Mouse (Mus musculus): Measurements from ENCODE around the gene Golt1b.

- TF ChIP-seq CTCF (IDR thresholded peaks at IDR 0.05 in 2 of 3, conservative IDR thresholded peaks at IDR 0.05 in 1 of 3; ENCODE audit: control insufficient read depth in 1 of 3, insufficient read depth in 1 of 3, low read depth in 2 of 3, low read length in 3 of 3, poor library complexity in 1 of 3, severe bottlenecking in 1 of 3) (no peak), TAL1 (IDR thresholded peaks at IDR 0.05; ENCODE audit: low read length) (no peak), ZKSCAN1 (IDR thresholded peaks at IDR 0.05; ENCODE audit: low read depth, low read length) (no peak), USF1 (IDR thresholded peaks at IDR 0.05; ENCODE audit: low read depth, low read length) (no peak), ZC3H11A (IDR thresholded peaks at IDR 0.05; ENCODE audit: low read depth, low read length) (no peak), UBTF (IDR thresholded peaks at IDR 0.05; ENCODE audit: borderline replicate concordance, insufficient read depth, low read depth, low read length) (no peak)
Observed at GRCm38 (mm10) chr6:142387755-142388271, 792 bp downstream of the Golt1b start.
